Mouse (Mus musculus) olfactory bulb, adult 2 months (tissue): ENCODE measurements around the gene Hnrnpab.

Experiments used
- CTCF ChIP-seq: fragments of 200-500 bp; IDR thresholded peaks from 2 replicates; pipeline ENCODE4 v1.5.1; 2012; ENCODE audit warnings: low read depth, mild to moderate bottlenecking, low read length, moderate library complexity; ENCODE audit not compliant: insufficient read depth
- POLR2A ChIP-seq: fragments of 200-500 bp; IDR thresholded peaks from 2 replicates; pipeline ENCODE4 v1.6.1; 2012; ENCODE audit warnings: mild to moderate bottlenecking, low read depth, low read length, moderate library complexity; ENCODE audit not compliant: insufficient read depth

- no peak for TF ChIP-seq POLR2A
- TF ChIP-seq CTCF: no peak
These were observed 18.7 kb upstream of the Hnrnpab start for GRCm38 (mm10) chr11:51625187-51625820.
